35 mouse cellular contexts compared by ENCODE assay signal in genomic region chr9:40876693-40877092, GRCm38 (mm10). TPM values are rescaled to one million over a fixed set of nuclear protein-coding genes. Genes with fewer than 3 reads are reported as not detected.
"Had no signal": no experiment of that assay in that cellular context is flagged by ENCODE, and none has a peak within 500 bp of the region (broad histone marks: within the 10 kb centered on the region; RNA-seq: fewer than 3 reads in every experiment).

No protein-coding gene starts in this region.

- H3K27ac ChIP-seq: heart, adult 2 months; heart, embryonic 13.5 days; heart, embryonic 15.5 days; hindbrain, embryonic 13.5 days; kidney, embryonic 15.5 days; kidney, postnatal 0 days; left cerebral cortex, adult 2 months; limb, embryonic 10.5 days; limb, embryonic 12.5 days had no signal

- H3K9ac ChIP-seq: heart, embryonic 13.5 days; heart, embryonic 15.5 days; hindbrain, embryonic 13.5 days; kidney, embryonic 15.5 days; limb, embryonic 12.5 days had no signal

- ATAC-seq: hindbrain, embryonic 16.5 days; intestine, embryonic 16.5 days had no signal

- H3K4me3 ChIP-seq: heart, adult 2 months; left cerebral cortex, adult 2 months had no signal

- H3K9me3 ChIP-seq: heart, embryonic 13.5 days; heart, embryonic 15.5 days; hindbrain, embryonic 13.5 days; kidney, embryonic 15.5 days; limb, embryonic 10.5 days; limb, embryonic 12.5 days had no signal

- H3K36me3 ChIP-seq: heart, embryonic 13.5 days; heart, embryonic 15.5 days; hindbrain, embryonic 13.5 days; kidney, embryonic 15.5 days; limb, embryonic 10.5 days; limb, embryonic 12.5 days had no signal

- DNase-seq: gastrocnemius, postnatal 14 days; gastrocnemius, postnatal 36 days; heart, adult 11 months; heart, adult 2 months; heart, postnatal 14 days; heart, postnatal 36 days; kidney, adult 11 months; kidney, adult 2 months; kidney, adult 9 months; kidney, postnatal 14 days; kidney, postnatal 36 days; liver had no signal

RNA-seq across cellular contexts. Expression of gene Bsx, which starts 2.8 kb away (rescaled TPM):
- total RNA-seq: gastrocnemius, adult 18-20 months; gastrocnemius, adult 8-10 months; gastrocnemius, postnatal 14 days; gastrocnemius, postnatal 36 days; heart, adult 2 months; heart, postnatal 14 days; heart, postnatal 36 days; hematopoietic stem cell, adult 5-6 weeks; layer of hippocampus, adult 18-20 months; layer of hippocampus, adult 8-10 months; layer of hippocampus, postnatal 10 days; left cerebral cortex, adult 2 months; left cerebral cortex, postnatal 14 days had no signal
- polyA plus RNA-seq: gonadal fat pad, adult 2 months; heart, adult 2 months; heart, embryonic 11.5 days; heart, embryonic 13.5 days; heart, embryonic 15.5 days; heart, postnatal 0 days; hindbrain, embryonic 13.5 days; hindbrain, embryonic 16.5 days; intestine, embryonic 14.5 days; intestine, embryonic 16.5 days; kidney, adult 2 months; kidney, embryonic 15.5 days; kidney, postnatal 0 days; large intestine, adult 2 months; limb, embryonic 10.5 days; limb, embryonic 12.5 days; liver, embryonic 11.5 days had no signal
